Mouse (Mus musculus) Patski (cell line): Measurements from ENCODE around the gene Ephb1. TPM values are rescaled to one million over a fixed set of nuclear protein-coding genes. Genes with fewer than 3 reads are reported as not detected.

Source experiments
- ATAC-seq: fragments of 100-300 bp; one replicate; pipeline ENCODE4 v1.8.0; 2021
- CTCF ChIA-PET: fragments of 350-600 bp; sonication (Branson Sonifier 250); formaldehyde crosslinking; loops from one replicate; lab custom pipeline; 2022; ENCODE audit warnings: inconsistent platforms; lab: Charles Lee
- POLR2A ChIA-PET: fragments of 350-600 bp; sonication (Branson Sonifier 250); formaldehyde crosslinking; loops from one replicate; lab custom pipeline; 2022; ENCODE audit warnings: antibody characterized with exemption, inconsistent platforms; lab: Charles Lee
- DNase-seq: peaks from one replicate; pipeline ENCODE4 v3.0.0-alpha.2; 2011; ENCODE audit warnings: low read depth, low spot score
- H3K27me3 ChIP-seq: fragments of 371-371 bp; one replicate; pipeline ENCODE4 v1.5.1; 2021
- CTCF ChIP-seq: fragments of 100-300 bp; IDR thresholded peaks from one replicate; pipeline ENCODE4 v1.5.1; 2021
- in situ Hi-C: fragments of 300-500 bp; cut with MboI; formaldehyde crosslinking; loops from 3 replicates; pipeline ENCODE4 v1.11.1; 2018; ENCODE audit warnings: low pct_unique_long_range_greater_than_20kb, mixed read lengths
- polyA plus RNA-seq: library from polyadenylated mRNA; unstranded; gene quantifications from one replicate; pipeline ENCODE4 v1.2.3, GENCODE M21; 2021

Ephb1 gene
- polyA plus RNA-seq, 1 experiment from 2014 or later = 8.5 TPM

GRCm38 (mm10) chr9:102002920-102003319 lies 351.6 kb downstream of the Ephb1 start:
- ChIA-PET CTCF (interaction anchor here (1.2 kb wide), 1 partner anchor 15 kb away, joined by 3 read pairs; no protein-coding TSS in a partner anchor), POLR2A (interaction anchor here (0.6 kb wide), 1 partner anchor 585 kb away, joined by 4 read pairs; no protein-coding TSS in a partner anchor)
- in situ Hi-C loops = loop anchor here (10.0 to 25.0 kb wide), 2 partner anchors 691 to 818 kb away; no protein-coding TSS in a partner anchor
- ATAC-seq (no peak), DNase-seq (no peak)
- no peak for TF ChIP-seq CTCF
- no peaks in the 10 kb centered on the region for H3K27me3 ChIP-seq

- no peaks in the 10 kb centered on the region for H3K27me3 ChIP-seq
- no peak for DNase-seq
- ChIA-PET CTCF (interaction anchor here (1.2 kb wide), 1 partner anchor 14 kb away, joined by 3 read pairs; no protein-coding TSS in a partner anchor), POLR2A (no interaction called here)
- in situ Hi-C loops = loop anchor here (10.0 to 25.0 kb wide), 2 partner anchors 690 to 817 kb away; no protein-coding TSS in a partner anchor
- no peak for ATAC-seq
- no peak for TF ChIP-seq CTCF
Observed at GRCm38 (mm10) chr9:102002186-102002585, 352.3 kb downstream of the Ephb1 start.

- ChIA-PET POLR2A (no interaction called here), CTCF (interaction anchor here (1.2 kb wide), 1 partner anchor 14 kb away, joined by 3 read pairs; no protein-coding TSS in a partner anchor)
- ATAC-seq (no peak), DNase-seq (no peak)
- no peaks in the 10 kb centered on the region for H3K27me3 ChIP-seq
- in situ Hi-C loops = loop anchor here (10.0 to 25.0 kb wide), 2 partner anchors 689 to 817 kb away; no protein-coding TSS in a partner anchor
- TF ChIP-seq CTCF = no peak
Observed at GRCm38 (mm10) chr9:102001633-102002165, 352.8 kb downstream of the Ephb1 start.

GRCm38 (mm10) chr9:101999690-102000089 lies 354.8 kb downstream of the Ephb1 start:
- ChIA-PET POLR2A (no interaction called here), CTCF (no interaction called here)
- in situ Hi-C loops = loop anchor here (10.0 to 25.0 kb wide), 2 partner anchors 687 to 815 kb away; no protein-coding TSS in a partner anchor
- H3K27me3 ChIP-seq = no peaks in the 10 kb centered on the region
- ATAC-seq (no peak), DNase-seq (no peak)
- no peak for TF ChIP-seq CTCF

- DNase-seq (no peak), ATAC-seq (no peak)
- in situ Hi-C loops = no loop called here
- ChIA-PET POLR2A (interaction anchor here (1.2 kb wide), 1 partner anchor 10 kb away, joined by 3 read pairs; no protein-coding TSS in a partner anchor), CTCF (no interaction called here)
- TF ChIP-seq CTCF = no peak
- no peaks in the 10 kb centered on the region for H3K27me3 ChIP-seq
Observed at GRCm38 (mm10) chr9:101996771-101997500, 357.6 kb downstream of the Ephb1 start.

GRCm38 (mm10) chr9:101996183-101996582 lies 358.3 kb downstream of the Ephb1 start:
- no peaks in the 10 kb centered on the region for H3K27me3 ChIP-seq
- ChIA-PET CTCF (no interaction called here), POLR2A (interaction anchor here (1.2 kb wide), 1 partner anchor 11 kb away, joined by 3 read pairs; no protein-coding TSS in a partner anchor)
- no peak for TF ChIP-seq CTCF
- ATAC-seq = no peak
- no peak for DNase-seq
- in situ Hi-C loops = no loop called here

GRCm38 (mm10) chr9:101995423-101996156 lies 358.9 kb downstream of the Ephb1 start:
- CTCF ChIA-PET = no interaction called here
- ATAC-seq = no peak
- in situ Hi-C loops = no loop called here
- TF ChIP-seq CTCF = no peak
- H3K27me3 ChIP-seq = no peaks in the 10 kb centered on the region
- POLR2A ChIA-PET = interaction anchor here (1.2 kb wide), 1 partner anchor 12 kb away, joined by 3 read pairs; no protein-coding TSS in a partner anchor
- no peak for DNase-seq

- in situ Hi-C loops = no loop called here
- ATAC-seq (no peak), DNase-seq (no peak)
- POLR2A ChIA-PET = no interaction called here
- H3K27me3 ChIP-seq = no peaks in the 10 kb centered on the region
- TF ChIP-seq CTCF = no peak
- CTCF ChIA-PET = interaction anchor here (1.1 kb wide), 1 partner anchor 18 kb away, joined by 3 read pairs; no protein-coding TSS in a partner anchor
Observed at GRCm38 (mm10) chr9:101994086-101994485, 360.4 kb downstream of the Ephb1 start.

GRCm38 (mm10) chr9:101990836-101991235 lies 363.7 kb downstream of the Ephb1 start:
- DNase-seq (no peak), ATAC-seq (no peak)
- POLR2A ChIA-PET = interaction anchor here (0.6 kb wide), 1 partner anchor 86 kb away, joined by 3 read pairs; no protein-coding TSS in a partner anchor
- in situ Hi-C loops = no loop called here
- no peaks in the 10 kb centered on the region for H3K27me3 ChIP-seq
- no peak for TF ChIP-seq CTCF
- CTCF ChIA-PET = no interaction called here

- CTCF ChIA-PET = interaction anchor here (1.7 kb wide), 1 partner anchor 13 kb away, joined by 5 read pairs; no protein-coding TSS in a partner anchor
- no peak for TF ChIP-seq CTCF
- POLR2A ChIA-PET = no interaction called here
- DNase-seq (no peak), ATAC-seq (no peak)
- in situ Hi-C loops = no loop called here
- no peaks in the 10 kb centered on the region for H3K27me3 ChIP-seq
Observed at GRCm38 (mm10) chr9:101990032-101990431, 364.5 kb downstream of the Ephb1 start.
